Mouse (Mus musculus) forebrain, postnatal 0 days (tissue): ENCODE measurements around the gene Zranb1. TPM values are rescaled to one million over a fixed set of nuclear protein-coding genes. Genes with fewer than 3 reads are reported as not detected.
A peak's percentile ranks its signal among the peaks of the same experiment; 100 is the strongest.

Source experiments
- ATAC-seq: fragments of 200-750 bp; cut with Nextera tagmentation; 2 replicates; pipeline ENCODE4 v1.8.0; 2017; ENCODE audit warnings: mild to moderate bottlenecking, moderate library complexity
- DNase-seq: peaks from one replicate; pipeline ENCODE4 v3.0.0-alpha.2; 2015
- H3K27ac ChIP-seq: fragments of 300-500 bp; sonication (generic); 2 replicates; pipeline ENCODE4 v1.5.1; 2014; ENCODE audit warnings: low read depth, mild to moderate bottlenecking, antibody characterized with exemption, low read length, moderate library complexity, mixed read lengths
- H3K27me3 ChIP-seq: fragments of 300-500 bp; sonication (generic); 2 replicates; pipeline ENCODE4 v1.6.1; 2014; ENCODE audit warnings: mild to moderate bottlenecking, low read length, mixed read lengths; ENCODE audit not compliant: insufficient read depth
- H3K36me3 ChIP-seq: fragments of 300-500 bp; sonication (generic); 2 replicates; pipeline ENCODE4 v1.6.1; 2014; ENCODE audit warnings: mild to moderate bottlenecking, moderate library complexity; ENCODE audit not compliant: insufficient read depth
- H3K4me1 ChIP-seq: fragments of 300-500 bp; sonication (generic); 2 replicates; pipeline ENCODE4 v1.6.1; 2014; ENCODE audit warnings: antibody characterized with exemption; ENCODE audit not compliant: insufficient read depth
- H3K4me2 ChIP-seq: fragments of 300-500 bp; sonication (generic); 2 replicates; pipeline ENCODE4 v1.6.1; 2014; ENCODE audit warnings: low read depth, mild to moderate bottlenecking, moderate library complexity
- H3K4me3 ChIP-seq: fragments of 300-500 bp; sonication (generic); 2 replicates; pipeline ENCODE4 v1.5.1; 2014; ENCODE audit warnings: low read depth, low read length, mixed read lengths
- H3K9ac ChIP-seq: fragments of 300-500 bp; sonication (generic); 2 replicates; pipeline ENCODE4 v1.6.1; 2014; ENCODE audit warnings: mild to moderate bottlenecking
- H3K9me3 ChIP-seq: fragments of 300-500 bp; sonication (generic); 2 replicates; pipeline ENCODE4 v1.6.1; 2016; ENCODE audit warnings: low read length
- CTCF ChIP-seq: sonication (generic); IDR thresholded peaks from 2 replicates; pipeline ENCODE4 v1.5.1; 2016; ENCODE audit warnings: antibody characterized with exemption, control low read depth, low read depth
- WGBS: fragments of 180-500 bp; shearing (Covaris S2); extraction: QIAGEN DNeasy Blood & Tissue Kit; methylation state at CpG from one replicate; pipeline ENCODE4 v1.1.7; 2014; 5-methylcytosine and 5-hydroxymethylcytosine counted together
- polyA plus RNA-seq: library from polyadenylated mRNA; unstranded; fragments of >200 nt; fragmentation: Nextera tagmentation; extraction: Ambion mirVana; gene quantifications from 2 replicates; pipeline ENCODE4 v1.2.1, GENCODE M21; 2015
- total RNA-seq: library from RNA; depleted of rRNA; stranded (reverse); fragments of >200 nt; gene quantifications from 2 replicates; pipeline ENCODE4 v1.2.3, GENCODE M21; 2014

The Zranb1 gene
- total and polyA plus RNA-seq, 2 experiments from 2014 or later = 25.7 to 84.4 TPM

DNA sequence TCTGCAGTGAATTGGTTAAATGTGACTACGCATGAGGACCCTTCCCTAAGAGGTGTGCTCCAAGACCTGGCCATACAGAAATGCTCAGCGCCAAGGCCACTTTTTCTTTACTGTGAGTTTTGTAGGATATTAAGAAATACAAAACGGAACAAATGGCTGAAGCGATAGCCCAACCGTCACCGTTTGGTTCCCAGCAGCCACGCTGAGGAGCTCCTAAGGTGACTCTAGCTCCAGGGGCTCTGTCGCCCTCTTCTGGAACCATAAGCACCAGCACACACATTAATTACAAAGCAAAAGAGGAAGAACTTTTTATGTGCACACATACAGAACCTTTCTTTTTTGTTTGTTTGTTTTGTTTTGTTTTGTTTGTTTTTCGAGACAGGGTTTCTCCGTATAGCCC lies 33.7 kb upstream of the Zranb1 start:
- TF ChIP-seq CTCF = no peak
- no peaks in the 10 kb centered on the region for H3K9me3 ChIP-seq
- H3K27me3 ChIP-seq = no peaks in the 10 kb centered on the region
- H3K9ac ChIP-seq = no peak overlapping the region
- H3K4me1 ChIP-seq = no peaks in the 10 kb centered on the region
- WGBS = 89% methylated on average over 10 of the region's 10 CpGs
- no peak overlapping the region for H3K4me2 ChIP-seq
- no peaks in the 10 kb centered on the region for H3K36me3 ChIP-seq
- H3K4me3 ChIP-seq = no peak overlapping the region
- DNase-seq (no peak), ATAC-seq (no peak)
- no peak overlapping the region for H3K27ac ChIP-seq

DNA sequence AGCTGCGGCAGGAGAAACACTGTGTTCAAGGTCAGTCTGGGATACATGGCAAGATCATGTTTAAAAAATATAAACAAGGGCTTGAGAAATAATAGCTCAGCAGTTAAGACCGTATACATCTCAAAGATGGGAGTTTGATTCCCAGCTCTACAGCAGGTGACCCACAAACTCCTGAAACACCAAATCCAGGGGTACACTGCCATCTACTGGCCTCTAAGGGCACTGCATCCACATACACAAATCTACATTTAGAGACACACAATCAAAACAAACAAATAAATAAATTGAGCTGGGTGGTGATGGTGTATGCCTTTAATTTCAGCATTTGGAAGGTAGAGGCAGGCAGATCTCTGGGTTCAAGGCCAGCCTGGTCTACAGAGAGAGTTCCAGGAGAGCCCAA lies 32.7 kb upstream of the Zranb1 start:
- no peak for ATAC-seq
- Histone ChIP-seq H3K27ac (no peak overlapping the region), H3K4me1 (no peaks in the 10 kb centered on the region), H3K9ac (no peak overlapping the region), H3K4me2 (no peak overlapping the region), H3K36me3 (no peaks in the 10 kb centered on the region), H3K9me3 (no peaks in the 10 kb centered on the region), H3K4me3 (no peak overlapping the region), H3K27me3 (no peaks in the 10 kb centered on the region)
- peak; percentile 53 for TF ChIP-seq CTCF
- WGBS = 93% methylated on average over 2 of the region's 2 CpGs
- DNase-seq = peak; percentile 3

DNA sequence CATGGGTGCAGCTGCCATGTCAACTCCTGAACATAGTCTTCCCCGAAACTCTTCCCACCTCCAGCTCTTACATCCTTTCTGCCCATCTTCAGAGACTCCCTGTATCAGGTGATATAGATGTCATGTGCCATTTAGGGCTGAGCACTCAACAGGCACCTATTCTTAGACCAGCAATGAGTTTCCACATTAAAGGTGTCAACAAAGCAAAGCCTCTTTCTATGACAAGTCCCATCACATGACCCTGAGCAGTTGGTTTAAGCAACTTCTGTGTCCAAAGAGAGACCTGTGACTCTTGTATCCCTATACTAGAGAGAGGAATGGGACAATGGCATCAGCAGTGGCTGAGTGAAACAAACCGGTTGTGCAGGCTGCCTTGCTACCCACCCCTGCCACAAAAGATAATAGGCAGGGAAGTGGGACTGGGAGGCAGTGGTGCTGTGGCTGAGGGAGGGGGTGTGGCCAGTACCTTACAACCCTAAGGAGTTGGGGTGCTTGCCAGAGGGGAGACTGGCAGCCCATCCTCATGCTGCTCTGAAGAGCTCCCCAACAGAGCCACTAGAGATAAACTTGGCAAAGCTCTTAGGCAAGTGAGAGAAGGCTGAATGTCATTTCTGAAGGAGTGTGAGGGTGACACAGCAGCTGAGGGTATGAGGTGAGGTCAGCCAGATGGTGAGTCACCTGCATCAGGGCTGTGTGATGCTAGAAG lies 30.0 kb upstream of the Zranb1 start:
- no peak for TF ChIP-seq CTCF
- ATAC-seq (no peak), DNase-seq (no peak)
- no peaks in the 10 kb centered on the region for H3K4me1 ChIP-seq
- no peak overlapping the region for H3K27ac ChIP-seq
- H3K9ac ChIP-seq = no peak overlapping the region
- no peaks in the 10 kb centered on the region for H3K27me3 ChIP-seq
- H3K36me3 ChIP-seq = no peaks in the 10 kb centered on the region
- no peak overlapping the region for H3K4me2 ChIP-seq
- no peak overlapping the region for H3K4me3 ChIP-seq
- no peaks in the 10 kb centered on the region for H3K9me3 ChIP-seq
- 48% methylated on average over 2 of the region's 2 CpGs for WGBS

DNA sequence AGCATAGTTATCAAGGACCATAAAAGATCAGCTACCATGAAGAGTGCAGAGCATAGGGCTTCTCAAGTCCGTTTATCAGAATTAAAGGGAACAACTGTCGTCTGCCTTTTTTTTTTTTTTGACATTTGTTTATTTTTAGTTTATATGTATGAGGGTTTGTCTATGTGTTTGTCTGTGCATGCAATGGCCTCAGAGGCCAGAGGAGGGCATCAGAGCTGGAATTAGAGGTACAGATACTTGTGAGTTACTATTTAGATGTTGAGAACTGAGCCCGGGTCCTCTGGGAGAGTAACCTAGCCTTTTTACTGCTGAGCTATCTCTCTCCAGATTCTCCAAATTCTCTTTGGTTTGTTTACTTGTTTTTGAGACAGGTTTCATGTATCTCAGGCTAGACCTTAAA lies 27.1 kb upstream of the Zranb1 start:
- no peak for ATAC-seq

DNA sequence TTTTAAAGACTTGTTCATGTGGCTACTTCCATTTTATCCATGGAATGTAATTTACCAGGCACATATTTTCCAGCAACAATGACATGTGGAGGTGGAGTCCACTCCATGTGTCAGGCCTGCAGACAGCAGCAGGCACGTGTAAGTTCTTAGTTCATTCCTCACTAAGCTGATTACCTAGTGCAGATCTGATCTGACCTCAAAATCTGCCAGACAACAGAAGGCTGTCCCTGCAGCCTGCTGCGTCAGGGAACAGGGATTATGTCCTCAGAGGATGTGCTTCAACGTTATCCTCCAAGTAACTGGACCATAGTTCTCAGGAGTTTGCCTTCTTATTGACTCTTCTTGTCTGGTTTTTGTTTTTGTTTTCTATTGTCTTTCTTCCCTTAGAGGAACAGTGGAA lies 9.0 kb upstream of the Zranb1 start:
- DNase-seq = no peak
- Histone ChIP-seq H3K27ac (no peak overlapping the region), H3K4me2 (no peak overlapping the region), H3K27me3 (no peaks in the 10 kb centered on the region), H3K9me3 (no peaks in the 10 kb centered on the region), H3K4me1 (no peaks in the 10 kb centered on the region), H3K36me3 (no peaks in the 10 kb centered on the region), H3K9ac (no peak overlapping the region), H3K4me3 (no peak overlapping the region)
- WGBS = 28% methylated on average over 3 of the region's 3 CpGs
- ATAC-seq = no peak
- no peak for TF ChIP-seq CTCF

More for the DNA sequence above, 27.1 kb upstream of the Zranb1 start:
- H3K27me3 ChIP-seq = no peaks in the 10 kb centered on the region
- H3K36me3 ChIP-seq = no peaks in the 10 kb centered on the region
- no peak overlapping the region for H3K27ac ChIP-seq
- no peak for TF ChIP-seq CTCF
- no peaks in the 10 kb centered on the region for H3K4me1 ChIP-seq
- H3K4me2 ChIP-seq = no peak overlapping the region
- 88% methylated on average over 3 of the region's 3 CpGs for WGBS
- H3K9ac ChIP-seq = no peak overlapping the region
- H3K4me3 ChIP-seq = no peak overlapping the region
- H3K9me3 ChIP-seq = no peaks in the 10 kb centered on the region
- no peak for DNase-seq

DNA sequence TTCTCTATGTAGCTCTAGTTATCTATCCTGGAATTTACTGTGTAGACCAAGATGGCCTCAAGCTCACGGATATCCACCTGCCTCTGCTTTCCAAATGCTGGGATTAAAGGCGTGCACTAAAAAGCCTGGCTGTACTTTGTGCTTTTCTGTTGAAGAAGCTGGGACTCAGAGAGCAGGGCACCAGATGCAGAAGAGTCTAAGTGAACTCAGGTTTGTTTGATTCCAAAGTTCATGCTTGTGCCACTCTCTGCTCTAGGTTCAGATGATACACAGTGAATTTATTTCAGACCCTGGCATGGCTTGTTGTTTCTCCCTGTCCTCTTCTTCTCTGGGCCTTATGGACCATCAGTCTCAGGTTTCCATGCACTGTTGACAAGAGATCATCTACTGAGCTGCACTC lies 5.7 kb upstream of the Zranb1 start:
- H3K4me3 ChIP-seq = no peak overlapping the region
- no peak for TF ChIP-seq CTCF
- H3K9me3 ChIP-seq = no peaks in the 10 kb centered on the region
- H3K4me2 ChIP-seq = no peak overlapping the region
- no peaks in the 10 kb centered on the region for H3K36me3 ChIP-seq
- DNase-seq (no peak), ATAC-seq (no peak)
- no peak overlapping the region for H3K9ac ChIP-seq
- 0 out of 2 replicates have a peak, but pooled peaks cover under 1% of the 10 kb centered on the region for H3K4me1 ChIP-seq
- 77% methylated on average over 2 of the region's 2 CpGs for WGBS
- H3K27ac ChIP-seq = no peak overlapping the region
- no peaks in the 10 kb centered on the region for H3K27me3 ChIP-seq

DNA sequence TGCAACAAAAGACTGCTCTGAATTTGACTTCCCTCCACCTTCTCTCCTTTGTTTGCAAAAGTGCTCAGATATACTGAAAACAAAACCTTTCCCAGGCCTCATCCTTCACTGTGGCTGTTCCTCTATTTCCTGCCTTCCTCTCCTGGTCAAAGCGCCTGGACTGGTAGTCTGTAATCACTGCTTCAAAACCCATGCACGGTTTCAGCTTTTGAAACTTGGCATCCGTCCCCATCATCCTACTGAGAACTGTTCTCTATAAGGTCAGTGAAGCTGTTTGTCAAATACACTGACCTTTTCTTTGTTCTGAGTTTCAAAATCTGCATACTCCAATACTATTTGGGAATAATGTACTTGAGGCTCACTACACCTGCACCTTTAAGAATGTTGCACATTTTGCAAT lies 3.7 kb upstream of the Zranb1 start:
- ATAC-seq = no peak
- H3K4me1 ChIP-seq = peaks cover 6% of the 10 kb centered on the region; the same call in 1 of the 2 replicates
- H3K9ac ChIP-seq = no peak overlapping the region
- H3K4me2 ChIP-seq = no peak overlapping the region
- no peak for TF ChIP-seq CTCF
- no peaks in the 10 kb centered on the region for H3K9me3 ChIP-seq
- no peak overlapping the region for H3K4me3 ChIP-seq
- DNase-seq = no peak
- no peaks in the 10 kb centered on the region for H3K27me3 ChIP-seq
- WGBS = 51% methylated on average over 3 of the region's 3 CpGs
- no peak overlapping the region for H3K27ac ChIP-seq
- H3K36me3 ChIP-seq = no peaks in the 10 kb centered on the region
